Mouse (Mus musculus) ovary, postnatal 14 days (tissue): Measurements from ENCODE around the gene Arhgap31.

ENCODE experiments used
- DNase-seq: peaks from one replicate; pipeline ENCODE4 v3.0.0; 2022; ENCODE audit warnings: low spot score

The Arhgap31 gene

DNA sequence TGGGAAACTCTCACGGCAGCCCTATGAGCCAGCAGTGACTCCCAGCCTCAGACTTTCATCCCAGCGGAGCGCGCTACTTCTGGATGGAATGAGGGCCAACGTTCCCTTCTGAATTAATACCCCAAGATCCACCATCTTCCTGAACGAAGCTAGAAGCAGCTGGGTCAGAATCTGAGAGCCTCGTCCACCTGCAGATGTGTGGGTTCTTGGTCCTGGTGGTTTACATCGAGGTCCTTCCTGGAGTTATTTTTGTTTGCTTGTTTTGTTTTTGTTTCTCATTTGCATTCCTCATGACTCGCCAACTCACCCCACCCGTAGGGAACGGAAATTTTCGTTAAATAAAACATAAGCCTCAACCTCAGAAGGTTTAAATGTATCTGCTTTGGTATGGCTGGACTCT lies 61.8 kb downstream of the Arhgap31 start:
- no peak for DNase-seq

DNA sequence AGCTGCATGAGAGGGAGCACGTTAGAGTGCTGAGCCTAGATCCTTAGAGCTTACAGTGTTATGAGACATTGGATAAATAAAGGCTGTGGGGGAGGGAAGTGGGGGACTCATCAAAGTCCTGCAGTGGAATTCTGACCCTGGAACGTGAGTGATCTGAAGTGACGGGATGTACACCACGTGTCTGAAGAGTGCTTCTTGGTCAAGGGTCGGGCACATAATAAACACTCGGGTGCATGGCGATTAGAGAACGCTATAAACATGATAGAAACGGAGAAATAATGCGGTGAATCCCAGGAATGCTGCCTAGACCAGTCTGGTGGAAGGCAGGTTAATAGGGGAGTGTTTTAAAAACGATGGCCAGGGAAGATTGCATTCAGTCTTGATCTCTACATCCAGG lies 63.6 kb downstream of the Arhgap31 start:
- no peak for DNase-seq

DNA sequence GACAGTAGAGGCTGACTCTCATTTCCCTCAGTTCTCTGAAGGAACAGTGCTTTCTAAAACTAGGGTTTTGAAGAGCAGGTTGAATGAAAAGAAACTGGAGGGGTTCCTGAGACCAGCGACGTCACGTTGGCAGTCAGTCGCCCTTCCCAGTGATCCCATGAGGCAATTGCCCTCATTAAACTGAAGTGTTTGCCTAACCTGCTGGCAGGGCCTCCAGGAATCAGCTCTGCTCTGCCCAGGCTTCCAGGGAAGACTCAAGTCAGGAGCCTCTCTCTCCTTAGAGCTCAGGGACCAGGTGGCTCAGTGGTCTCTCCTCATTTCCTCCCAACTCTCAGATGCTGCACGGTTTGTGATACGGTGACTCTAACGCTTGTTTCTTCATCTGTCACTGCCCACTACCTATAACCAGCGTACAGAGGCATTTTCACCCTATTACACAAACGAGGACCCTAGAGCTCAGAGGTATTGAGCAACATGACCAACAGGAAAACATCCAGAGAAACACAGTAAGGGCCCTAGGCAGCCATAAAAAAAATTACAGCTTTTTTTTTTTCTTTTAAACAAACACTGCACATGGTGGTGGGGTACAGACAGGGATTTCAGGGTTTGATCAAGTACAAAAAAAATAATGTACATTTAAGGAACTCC lies 64.2 kb downstream of the Arhgap31 start:
- no peak for DNase-seq

DNA sequence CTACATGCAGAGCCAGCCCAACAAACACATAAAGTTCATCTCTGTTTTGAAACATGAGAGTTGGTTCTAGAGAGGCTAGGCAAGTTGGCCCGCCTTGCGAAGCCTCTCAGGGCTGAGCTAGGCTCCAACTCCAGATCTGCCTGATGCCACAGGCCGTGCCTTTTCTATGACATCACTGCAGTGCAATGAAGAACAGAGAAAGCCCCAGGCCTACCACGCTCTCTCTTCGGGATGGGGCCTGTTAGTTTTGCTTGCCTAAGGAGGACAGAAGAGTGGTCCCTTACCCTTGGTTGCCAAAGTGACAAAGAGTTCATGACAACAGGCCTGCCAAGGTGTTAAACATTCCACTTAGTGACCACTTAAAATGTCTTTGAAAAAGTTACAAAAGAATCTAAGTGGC lies 64.9 kb downstream of the Arhgap31 start:
- DNase-seq = no peak

DNA sequence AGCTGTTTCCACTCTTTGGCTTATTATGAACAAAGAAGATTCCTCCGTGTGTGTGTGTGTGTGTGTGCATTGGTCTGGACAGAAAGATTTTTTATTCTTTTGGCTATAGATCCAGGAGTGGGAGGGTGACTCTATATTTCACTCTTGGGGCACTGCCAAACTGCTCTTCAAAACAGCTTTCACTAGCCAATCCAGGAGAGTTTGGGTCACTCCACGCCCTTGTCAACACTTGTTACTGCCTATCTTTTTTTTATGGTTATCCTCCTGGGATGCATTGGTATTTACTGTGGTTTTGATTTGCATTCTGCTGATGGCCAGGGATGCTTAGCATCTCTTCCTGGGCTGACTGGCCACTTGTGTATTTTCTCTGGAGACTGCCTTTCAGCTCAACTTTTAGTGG lies 68.6 kb downstream of the Arhgap31 start:
- DNase-seq = no peak

DNA sequence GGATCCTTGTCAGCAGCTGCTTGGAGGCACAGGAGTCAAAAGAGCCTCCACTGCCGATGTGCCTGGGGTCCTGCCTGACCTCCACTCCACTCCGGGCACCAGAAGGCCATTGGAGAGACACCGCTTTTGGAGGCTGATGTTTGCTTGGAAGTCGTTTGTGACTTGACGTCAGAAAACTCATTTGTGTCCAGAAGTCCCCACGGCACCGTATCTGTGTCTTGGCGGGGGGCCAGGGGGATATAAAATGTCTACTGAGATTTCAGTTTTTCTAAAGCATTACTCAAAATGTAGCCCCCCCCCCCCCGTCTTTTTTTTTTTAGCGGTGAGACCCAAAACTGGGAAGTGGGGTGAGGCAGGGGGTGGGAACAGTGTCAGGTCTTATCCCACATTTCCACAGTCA lies 76.0 kb downstream of the Arhgap31 start:
- DNase-seq = no peak

DNA sequence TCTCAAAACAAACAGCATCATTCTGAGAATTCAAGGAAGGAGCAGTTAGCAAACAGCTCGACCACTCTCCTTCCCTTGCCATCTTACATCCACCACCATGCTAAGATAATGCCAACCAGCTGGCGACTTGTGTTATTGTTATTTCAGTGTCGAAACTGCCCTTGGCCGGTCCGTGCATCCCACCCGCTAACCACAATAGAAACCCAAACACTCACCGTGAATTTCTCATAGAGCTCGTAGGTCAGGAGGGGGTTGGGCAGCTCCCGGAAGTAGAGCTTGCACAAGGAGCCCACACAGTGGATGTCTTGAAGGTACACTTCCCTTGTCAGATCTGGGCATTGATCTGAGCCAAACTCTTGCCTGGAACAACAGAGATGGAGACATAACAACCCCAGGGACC lies 76.4 kb downstream of the Arhgap31 start:
- DNase-seq = no peak

DNA sequence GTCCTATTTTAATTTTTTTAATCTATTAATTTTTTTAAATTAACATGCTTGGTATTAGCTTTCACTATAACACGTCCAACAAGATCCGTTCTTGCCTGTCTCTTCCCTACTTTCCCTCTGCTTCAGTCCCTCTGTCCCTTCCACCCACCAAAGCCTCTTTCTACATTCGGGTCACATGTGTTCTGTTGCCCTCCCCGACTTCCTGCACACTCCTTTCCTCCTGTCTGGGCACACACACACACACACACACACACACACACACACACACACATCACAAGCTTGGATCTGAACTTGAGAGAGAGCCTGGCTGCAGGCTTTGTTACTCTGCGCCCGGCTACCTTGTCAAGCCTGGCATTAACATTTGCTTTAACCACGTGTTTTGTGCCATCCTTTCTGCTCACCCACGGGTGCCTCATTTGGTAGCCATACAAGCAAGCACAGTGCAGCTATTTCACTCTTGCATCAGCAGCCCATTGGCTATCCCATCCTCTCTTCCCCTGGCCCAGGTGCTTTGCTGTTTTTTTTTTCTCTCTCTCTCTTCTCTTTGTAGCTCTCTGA lies 77.2 kb downstream of the Arhgap31 start:
- no peak for DNase-seq

DNA sequence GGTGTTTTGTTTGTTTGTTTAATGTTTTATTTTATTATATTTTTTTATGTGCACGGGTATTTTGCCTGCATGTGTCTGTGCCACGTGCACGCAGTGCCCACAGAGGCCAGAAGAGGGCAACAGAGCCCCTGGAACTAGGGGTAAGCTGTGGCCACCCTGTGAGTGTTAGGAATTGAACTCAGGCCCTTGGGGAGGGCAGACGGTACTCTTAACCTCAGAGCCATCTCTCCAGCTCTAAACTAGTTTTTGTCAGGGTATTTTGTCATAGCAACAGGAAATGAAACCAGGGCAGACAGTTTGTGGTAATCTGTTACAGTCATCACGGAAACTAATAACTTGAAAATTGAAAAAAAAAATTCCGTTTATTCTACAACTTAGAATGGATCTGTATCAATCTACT lies 80.9 kb downstream of the Arhgap31 start:
- DNase-seq = peak; percentile 60

DNA sequence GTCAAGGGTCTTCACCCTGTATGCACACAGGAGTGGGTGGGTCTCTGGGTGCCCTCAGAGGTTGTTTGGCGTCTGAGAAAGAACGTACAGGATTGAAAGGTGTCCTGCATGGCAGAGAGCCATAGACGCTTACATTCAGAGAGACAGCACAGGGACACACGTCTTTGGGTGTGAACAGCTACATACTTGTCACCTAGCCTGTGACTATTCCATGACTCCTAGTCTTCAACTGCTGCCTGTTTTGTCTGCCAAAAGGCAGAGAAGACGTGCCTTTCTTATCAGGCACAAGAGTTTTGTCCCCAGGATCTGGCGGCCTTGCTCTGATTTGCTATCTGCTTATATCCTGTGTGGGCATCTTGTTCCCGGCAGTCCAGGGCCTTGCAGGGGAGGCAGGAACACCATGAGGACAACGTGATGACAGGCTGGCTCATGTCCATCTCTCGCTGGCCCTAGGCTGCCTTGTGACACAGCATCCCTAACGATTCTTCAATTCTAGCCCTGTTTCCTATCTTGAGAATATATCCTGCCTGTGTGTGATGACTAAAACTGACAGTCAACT lies 87.2 kb downstream of the Arhgap31 start:
- no peak for DNase-seq

DNA sequence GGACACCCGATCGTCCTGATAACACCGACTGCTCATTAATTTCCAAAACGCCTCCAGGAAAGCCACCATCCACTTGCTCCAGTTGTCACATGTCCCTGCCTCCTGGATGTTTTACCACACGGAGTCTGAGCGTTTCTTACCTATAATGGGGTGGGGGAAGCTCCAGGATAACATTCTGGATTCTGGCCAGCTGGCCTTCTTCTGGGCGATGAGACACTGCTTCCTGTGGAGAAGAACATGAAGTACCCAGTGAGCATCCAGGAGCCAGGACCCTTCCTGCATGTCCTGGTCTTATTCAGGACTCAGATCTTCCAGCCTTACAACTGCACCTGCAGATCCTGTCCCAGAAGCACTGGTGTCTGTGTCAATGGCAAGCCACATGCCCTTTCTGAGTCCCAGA lies 87.7 kb downstream of the Arhgap31 start:
- no peak for DNase-seq

DNA sequence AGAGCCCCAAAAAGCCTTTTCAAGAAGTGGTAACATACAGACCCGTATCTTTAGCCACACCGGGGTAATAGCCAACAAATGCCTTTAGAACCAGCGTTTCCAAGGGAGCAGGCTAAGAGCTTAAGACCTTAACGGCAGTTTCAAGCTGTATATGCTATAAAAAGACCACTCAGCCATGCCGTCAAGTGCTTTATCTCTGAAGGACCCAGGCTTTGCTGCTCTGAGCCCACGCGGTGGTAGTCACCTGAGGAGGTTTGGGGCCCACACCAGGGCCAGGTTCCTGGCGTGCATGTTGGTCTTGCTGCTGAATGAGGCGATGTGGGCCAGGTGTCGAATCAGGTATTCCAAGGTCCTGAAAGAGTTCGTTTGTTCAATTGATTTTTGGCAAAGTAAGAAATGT lies 88.8 kb downstream of the Arhgap31 start:
- no peak for DNase-seq

DNA sequence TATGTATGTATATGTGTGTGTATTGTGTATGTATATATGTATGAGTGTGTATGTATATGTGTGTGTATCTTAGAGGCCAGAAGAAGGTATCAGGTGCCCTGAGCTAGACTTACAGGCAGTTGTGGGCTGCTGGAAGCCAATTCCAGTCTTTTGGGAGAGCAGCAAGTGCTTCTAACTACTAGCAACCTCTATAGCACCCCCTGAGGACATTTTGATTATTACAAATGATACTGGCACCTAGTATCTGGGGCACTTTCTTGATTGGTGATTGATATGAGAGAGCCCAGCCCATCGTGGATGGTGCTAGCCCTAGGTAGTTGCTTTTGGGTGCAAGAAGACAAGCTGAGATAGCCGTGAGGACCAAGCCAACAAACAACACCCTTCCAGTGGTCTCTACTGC lies 90.8 kb downstream of the Arhgap31 start:
- no peak for DNase-seq

DNA sequence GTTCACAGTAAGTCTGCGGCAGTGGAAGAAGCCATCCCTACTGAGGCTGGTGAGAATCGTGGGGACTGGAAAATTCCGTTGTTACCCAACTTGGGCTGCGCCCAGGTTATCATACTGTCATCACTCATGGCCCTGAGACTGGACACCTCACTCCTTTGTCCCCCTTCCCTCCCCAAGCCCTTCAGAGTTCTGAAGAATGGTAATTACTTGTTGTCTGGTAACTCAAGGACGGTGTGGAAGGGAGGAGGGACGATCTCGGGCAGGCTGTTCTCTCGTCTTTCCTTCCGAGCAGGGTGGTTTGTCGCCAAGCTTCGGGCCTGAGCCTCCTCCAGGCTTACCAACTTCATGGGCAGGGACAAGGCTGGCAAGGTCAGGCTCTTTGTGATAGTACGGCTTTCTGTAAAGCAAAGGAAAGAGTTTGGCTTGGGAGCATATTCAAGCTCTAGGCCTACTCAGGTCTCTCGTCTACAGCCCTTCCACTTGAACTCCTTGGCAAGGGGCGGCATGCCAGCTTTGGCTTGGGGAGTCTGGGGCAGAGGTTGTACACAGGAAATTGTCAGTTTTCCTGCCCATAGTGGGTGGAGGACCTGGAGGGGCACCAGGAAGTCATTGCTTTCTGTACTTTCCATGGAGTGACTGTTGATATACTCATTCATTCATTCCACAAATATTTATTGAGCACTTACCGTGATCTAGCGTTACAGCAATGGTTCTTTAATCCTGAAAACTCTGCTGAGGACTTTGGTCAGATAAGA lies 92.2 kb downstream of the Arhgap31 start:
- DNase-seq = no peak

DNA sequence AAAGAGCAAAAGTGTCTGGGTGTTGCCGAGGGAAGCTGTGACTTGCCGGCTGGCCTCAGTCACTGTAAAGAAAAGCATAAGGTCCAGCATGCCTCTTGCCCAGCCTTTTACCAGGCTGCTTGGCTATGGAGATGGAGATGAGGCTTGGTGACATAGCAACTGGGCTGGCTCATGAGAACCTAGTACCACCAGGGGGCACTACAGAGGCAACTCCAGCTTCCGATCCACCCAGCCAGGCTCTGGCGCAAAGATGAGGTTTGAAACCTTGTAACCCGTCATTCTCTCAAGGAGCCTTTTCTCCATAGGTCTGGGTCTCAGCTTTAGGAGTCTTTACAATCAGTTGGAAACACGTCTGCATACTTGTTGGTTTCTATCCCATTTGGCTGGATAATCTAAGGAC lies 94.0 kb downstream of the Arhgap31 start:
- peak; percentile 73 for DNase-seq

DNA sequence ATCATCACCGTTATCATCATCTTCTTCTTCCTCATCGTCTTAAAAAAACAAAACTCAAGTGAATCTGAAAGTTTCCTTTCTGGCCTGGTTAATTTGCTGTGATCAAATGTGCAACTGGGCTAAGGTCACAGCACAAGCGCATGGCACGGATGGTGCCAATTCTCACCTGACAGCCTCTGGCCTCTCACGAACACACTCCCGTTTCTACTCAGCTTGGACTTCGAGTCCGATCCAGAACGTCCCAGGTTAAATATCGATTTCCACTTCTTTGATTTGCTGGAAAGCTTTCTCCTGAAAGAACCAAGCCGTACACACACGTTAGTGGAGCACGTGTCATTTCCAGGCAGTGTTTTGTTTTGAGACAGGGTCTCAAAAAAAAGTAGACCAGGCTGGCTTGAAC lies 95.1 kb downstream of the Arhgap31 start:
- DNase-seq = no peak

DNA sequence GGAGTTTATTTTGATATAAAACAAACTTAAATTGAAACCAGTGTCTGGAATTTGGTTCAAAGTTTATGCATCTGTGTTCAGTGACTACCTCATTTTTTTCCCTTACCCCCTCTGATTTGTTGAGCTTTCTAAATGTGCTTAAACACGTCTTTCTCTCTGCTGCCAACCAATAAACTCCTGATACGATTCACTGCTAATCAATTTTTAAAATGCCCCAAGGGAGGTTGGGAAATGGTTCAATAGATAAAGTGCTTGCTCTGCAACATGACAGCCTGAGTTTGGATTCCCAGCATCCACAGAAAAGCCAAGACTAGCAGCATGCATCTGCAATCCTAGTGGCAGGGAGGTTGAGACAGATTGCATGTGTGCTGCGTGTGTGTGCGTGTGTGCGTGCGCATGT lies 99.4 kb downstream of the Arhgap31 start:
- no peak for DNase-seq

DNA sequence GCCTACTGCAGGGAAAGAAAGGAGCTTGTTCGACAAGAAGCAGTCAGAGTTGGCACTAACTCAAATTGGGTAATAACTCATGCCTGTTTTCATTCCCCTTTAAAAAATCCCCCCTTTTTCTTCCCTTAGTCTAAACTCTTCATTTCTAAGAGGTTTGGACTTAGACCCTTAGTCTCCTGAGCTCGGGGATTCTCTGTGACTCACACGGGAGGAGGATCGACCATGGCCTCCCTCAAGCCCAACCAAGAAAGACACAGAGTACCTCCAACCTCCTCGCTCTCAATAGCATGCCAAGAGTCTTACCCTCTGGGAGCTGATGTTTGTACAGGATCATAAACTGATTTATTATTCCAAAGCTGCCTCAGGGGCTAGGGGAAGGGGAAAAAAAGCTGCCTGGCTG lies 100.4 kb downstream of the Arhgap31 start:
- DNase-seq = no peak

DNA sequence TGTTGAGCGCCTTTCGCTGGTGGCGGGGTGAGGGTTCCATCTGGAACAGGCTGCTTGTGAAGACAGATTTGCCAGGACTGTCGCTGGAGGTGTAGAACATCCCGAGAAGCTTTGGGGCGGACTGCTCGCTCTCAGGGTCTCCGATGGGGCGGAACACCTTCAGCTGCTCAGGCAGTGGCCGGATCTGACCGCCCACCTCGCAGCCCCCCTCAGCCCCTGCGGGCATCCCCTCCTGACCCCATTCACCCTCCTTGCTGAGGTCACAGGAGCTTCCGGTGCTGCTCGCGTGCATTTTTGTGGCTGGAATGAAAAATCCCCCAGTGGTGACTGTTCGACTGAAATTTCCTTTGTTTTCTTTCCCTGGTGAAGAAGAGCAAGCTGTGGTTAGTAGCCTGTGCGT lies 104.0 kb downstream of the Arhgap31 start:
- no peak for DNase-seq

DNA sequence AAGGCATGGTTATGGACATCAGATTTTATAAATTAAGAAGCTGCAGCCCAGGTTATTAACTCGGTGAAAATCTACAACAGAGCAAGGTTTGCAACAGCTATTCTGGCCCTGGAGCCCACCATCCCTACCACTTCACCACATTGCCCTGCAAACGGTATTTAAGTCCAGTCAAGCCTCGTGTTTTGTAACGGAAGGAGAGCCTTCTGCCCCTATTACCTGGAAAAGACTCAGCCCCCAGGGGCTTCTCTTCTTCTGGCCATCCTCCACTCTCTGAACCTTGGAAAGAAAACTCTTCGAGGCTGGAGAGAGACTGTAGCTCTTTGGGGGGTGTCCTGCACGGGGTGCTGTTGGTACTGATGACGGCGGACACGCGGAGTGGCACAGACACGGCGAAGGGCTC lies 104.4 kb downstream of the Arhgap31 start:
- no peak for DNase-seq

DNA sequence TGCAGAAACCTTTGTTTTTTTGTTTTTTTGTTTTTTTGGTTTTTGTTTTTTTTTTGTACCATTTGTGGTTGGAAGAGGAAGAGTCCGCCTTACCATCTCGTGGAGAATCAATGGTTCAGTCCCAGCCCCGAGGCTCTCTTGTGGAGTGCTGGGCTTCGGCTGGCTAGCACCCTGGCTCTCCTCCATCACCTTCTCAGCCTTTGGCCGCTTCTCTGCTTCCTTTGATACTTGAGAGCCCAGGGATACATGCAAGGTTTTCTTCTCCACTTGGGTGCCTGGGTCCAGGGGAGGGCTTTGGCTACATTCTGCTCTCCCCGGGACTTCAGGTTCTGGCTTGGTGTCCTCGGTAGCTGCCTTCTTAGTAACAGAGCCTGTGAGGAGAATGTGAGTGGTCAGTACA lies 106.6 kb downstream of the Arhgap31 start:
- DNase-seq = no peak

DNA sequence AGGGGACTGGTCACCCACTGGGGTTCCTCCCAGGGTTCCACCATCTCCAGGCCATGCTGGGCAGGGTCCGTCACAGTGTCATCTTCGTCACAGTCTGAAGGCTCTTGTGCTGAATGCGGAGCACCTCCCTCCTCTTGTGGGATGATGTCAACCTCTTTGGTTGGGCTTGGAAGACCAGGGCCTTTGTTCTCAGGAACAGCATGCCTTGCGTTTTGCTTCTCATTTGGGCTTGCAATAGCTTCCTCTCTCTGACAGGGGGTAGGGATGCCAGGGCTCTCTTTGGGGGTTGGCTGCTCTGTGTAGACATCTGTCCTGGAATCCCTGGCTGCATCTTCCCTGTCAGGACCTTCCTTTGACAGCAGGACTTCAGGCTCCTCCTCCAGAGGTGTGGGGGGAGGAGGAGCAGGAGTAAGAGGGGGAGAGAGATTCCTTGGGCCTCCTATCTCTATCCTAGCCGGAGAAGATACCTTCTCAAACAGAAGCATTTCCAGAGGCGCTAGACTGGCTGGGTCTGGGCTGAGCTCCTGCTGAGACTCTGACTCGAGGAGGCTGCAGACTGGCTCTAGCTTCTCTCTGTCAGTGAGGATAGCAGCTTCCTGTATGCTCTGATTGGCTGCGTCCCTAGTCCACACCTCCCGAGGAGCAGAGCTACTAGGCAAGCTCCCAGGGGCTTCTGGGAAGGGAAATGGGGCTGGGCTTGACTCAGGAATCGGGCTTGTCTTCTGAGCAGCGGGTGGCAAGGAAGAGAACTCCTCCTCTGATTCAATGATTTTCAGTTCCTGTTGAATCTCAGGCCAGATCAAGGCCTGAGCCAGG lies 109.9 kb downstream of the Arhgap31 start:
- DNase-seq = no peak
